Mouse (Mus musculus) layer of hippocampus, adult 2 months (tissue): ENCODE results near the gene Igf2bp3. TPM values are rescaled to one million over a fixed set of nuclear protein-coding genes. Genes with fewer than 3 reads are reported as not detected.

Experiments used
- DNase-seq, 2 experiments: peaks; one replicate each; pipeline ENCODE4 v3.0.0; 2022; ENCODE audit warnings: low spot score in 2 of 2
- H3K27ac ChIP-seq: fragments of 200-600 bp; 2 replicates; pipeline ENCODE4 v1.8.1; 2022
- H3K4me3 ChIP-seq: fragments of 200-600 bp; 2 replicates; pipeline ENCODE4 v1.8.1; 2022; ENCODE audit warnings: mild to moderate bottlenecking
- CTCF ChIP-seq: fragments of 200-600 bp; conservative IDR thresholded peaks from 2 replicates; pipeline ENCODE4 v1.8.1; 2022; ENCODE audit warnings: antibody characterized with exemption, mild to moderate bottlenecking, moderate library complexity
- total RNA-seq, 2 experiments: library from RNA; stranded (reverse); gene quantifications; 2 replicates each; pipeline ENCODE4 v1.2.3; 2021

Igf2bp3 gene
- total RNA-seq, 2 experiments from 2014 or later: not detected

DNA sequence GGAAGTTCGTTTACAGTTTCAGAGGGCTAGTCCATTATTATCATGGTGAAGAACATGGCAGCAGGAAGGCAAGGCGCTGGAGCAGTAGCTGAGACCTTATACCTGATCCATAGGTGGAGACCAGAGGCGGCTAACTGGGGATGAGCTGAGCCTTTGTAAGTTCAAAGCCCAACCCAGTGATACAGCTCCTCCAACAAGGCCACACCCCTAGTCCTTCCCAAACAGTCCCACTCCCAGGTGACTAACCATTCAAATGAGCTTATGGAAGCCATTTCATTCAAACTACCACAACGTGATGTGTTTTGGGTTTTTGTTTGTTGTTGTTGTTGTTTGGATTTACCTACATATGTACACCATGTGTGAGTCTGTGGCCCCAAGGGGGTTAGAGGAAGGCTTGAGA lies 20.2 kb downstream of the Igf2bp3 start:
- H3K27ac ChIP-seq: no peak overlapping the region
- no peak for DNase-seq
- no peak for TF ChIP-seq CTCF

DNA sequence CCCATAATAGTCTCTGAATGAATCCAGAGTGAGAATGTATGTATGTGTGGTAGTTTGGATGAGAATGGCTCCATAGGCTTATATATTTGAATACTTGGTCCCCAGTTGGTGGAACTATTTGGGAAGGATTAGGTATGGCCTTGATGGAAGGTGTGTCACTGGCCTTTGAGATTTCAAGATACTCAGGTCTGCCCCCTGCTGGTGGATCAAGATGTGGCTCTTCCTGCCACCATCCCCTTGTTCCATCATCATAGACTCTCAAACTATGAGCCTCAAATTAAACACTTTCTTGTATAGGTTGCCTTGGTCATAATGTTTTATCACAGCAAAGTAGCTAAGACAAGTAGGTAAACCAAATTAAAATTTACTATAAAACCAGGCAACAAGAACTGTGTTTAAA lies 25.4 kb downstream of the Igf2bp3 start:
- TF ChIP-seq CTCF: peak; percentile 78
- DNase-seq: no peak
- H3K4me3 ChIP-seq: no peak overlapping the region
- no peak overlapping the region for H3K27ac ChIP-seq

More for the DNA sequence above, 20.2 kb downstream of the Igf2bp3 start:
- H3K4me3 ChIP-seq: no peak overlapping the region

DNA sequence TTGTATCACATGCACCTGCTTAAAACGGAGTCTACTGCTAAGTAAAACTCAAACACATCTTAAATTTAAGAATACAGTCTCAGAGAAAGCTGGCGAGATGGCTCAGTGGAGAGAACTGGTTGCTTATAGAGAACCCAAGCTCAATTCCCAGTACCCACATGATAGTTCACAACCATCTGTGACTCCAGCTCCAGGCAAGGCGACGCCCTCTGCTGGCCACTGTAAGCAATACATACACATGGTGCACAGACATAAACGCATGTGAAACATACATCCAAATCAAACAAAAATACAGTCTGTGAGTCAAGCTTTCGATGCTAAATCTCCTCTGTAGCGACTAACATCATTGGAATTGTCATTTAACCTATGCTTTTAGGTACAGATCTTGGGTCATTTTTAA lies 27.5 kb downstream of the Igf2bp3 start:
- Histone ChIP-seq H3K4me3 (no peak overlapping the region), H3K27ac (no peak overlapping the region)
- TF ChIP-seq CTCF: peak; percentile 49
- no peak for DNase-seq

DNA sequence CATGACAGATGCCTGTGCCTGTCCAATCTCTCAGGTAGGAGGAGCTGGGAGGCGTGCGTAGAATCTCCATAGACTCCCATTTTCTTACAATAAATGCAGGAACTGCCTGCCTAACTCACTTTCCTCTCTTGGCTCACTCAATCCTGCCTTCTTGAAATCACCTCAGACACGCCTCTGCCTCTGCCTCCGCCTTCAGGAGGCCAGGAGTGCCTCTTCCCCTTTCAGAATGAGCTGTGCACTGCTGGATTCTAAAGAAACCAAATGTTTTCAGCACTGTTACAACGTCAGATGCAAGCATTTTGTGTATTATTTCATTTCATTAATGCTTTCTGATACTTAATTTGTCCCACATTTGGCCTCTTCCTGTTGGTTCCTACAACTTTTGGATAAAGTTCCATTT lies 38.7 kb downstream of the Igf2bp3 start:
- no peak overlapping the region for H3K4me3 ChIP-seq
- no peak for DNase-seq
- no peak for TF ChIP-seq CTCF
- H3K27ac ChIP-seq: no peak overlapping the region

DNA sequence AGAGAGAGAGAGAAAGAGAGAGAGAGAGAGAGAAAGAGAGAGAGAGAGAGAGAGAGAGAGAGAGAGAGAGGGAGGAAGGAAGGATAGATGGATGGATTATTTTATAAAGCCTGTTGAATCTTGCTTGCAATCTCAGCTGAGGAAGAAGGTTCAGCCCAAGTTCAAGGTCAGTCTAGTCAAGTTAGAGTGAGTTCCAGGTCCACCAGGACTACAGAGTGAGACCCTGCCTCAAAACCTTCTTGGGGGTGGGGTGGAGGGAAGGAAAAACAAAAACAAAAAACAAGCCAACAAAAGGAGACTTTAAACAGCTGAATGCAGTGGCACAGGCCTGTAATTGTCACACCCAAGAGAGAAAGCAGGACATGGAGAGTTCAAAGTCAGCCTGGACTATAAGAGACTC lies 40.1 kb downstream of the Igf2bp3 start:
- Histone ChIP-seq H3K27ac (no peak overlapping the region), H3K4me3 (no peak overlapping the region)
- DNase-seq: no peak
- no peak for TF ChIP-seq CTCF

DNA sequence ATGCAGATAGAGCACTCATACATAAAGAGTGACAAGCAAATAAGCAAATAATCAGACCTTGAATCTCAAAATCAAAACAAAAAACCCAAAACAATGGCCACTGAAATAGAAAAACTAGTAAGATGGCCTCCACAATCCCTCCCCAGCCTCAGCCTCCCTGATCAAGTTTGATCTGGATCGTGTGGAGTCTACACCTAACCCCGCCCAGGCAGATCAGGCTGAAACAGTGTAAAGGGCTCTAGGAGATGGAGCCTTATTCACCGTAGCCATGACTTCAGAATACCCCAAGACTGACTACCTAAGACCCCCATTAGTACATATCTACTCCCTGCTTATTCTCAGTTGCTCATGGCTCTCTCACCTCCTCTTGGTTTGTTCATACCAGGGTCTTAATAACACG lies 41.1 kb downstream of the Igf2bp3 start:
- Histone ChIP-seq H3K27ac (no peak overlapping the region), H3K4me3 (no peak overlapping the region)
- TF ChIP-seq CTCF: no peak
- no peak for DNase-seq

DNA sequence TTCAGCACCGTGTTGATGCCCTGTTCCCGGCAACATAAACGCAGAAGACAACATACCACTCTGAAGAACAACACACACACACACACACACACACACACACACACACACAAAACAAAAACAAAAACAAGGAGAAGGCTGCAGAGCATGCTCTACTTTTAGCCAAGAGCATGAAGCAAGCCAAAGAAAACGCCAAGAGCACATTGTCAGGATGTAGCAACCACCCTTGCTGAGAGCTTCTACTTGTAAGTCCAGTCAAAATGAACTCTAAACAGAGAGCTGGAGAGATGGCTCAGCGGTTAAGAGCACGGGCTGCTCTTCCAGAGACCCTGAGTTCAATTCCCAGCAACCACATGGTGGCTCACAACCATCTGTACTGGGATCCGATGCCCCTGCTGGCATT lies 41.5 kb downstream of the Igf2bp3 start:
- no peak overlapping the region for H3K27ac ChIP-seq
- no peak overlapping the region for H3K4me3 ChIP-seq
- no peak for TF ChIP-seq CTCF
- DNase-seq: no peak

DNA sequence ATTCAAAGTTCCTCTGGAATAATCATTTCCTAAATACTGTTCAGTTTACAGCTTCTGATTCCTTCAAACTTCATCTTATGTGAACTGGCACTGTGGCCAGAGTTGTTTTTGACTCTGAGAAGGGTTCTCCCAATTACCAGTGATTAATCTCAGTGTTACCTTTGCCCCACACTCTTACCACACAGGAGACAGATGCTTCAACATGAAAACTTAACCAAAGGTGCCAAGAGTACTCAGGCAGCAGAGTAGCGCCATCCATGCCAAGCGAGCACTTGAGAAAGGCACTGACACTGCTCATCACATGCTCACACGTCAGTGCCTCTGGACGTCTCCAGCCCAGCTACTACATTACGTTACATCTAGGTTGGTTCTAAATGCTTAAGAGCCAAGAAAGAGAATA lies 43.5 kb downstream of the Igf2bp3 start:
- no peak for TF ChIP-seq CTCF

DNA sequence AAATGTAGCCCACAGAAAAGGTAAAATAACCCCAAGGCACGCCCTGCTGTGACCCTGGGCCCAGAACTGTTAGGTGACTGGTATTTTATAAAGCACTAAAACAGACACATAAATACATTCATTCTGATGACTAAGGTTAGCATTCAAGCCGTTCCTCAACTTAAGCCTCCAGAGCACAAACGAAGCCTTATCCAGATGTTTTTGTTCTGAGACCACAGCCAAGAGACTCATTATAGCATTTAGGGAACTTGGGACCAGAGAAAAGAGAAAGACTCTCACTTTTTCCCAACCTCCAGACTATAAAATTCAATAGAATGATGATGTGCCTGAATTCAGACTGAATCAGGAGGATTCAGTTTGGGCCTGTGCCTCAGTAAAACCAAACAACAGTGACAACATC lies 46.1 kb downstream of the Igf2bp3 start:
- Histone ChIP-seq H3K27ac (no peak overlapping the region), H3K4me3 (no peak overlapping the region)
- DNase-seq: no peak
- TF ChIP-seq CTCF: no peak

More for the DNA sequence above, 43.5 kb downstream of the Igf2bp3 start:
- H3K4me3 ChIP-seq: no peak overlapping the region
- no peak for DNase-seq
- H3K27ac ChIP-seq: no peak overlapping the region

DNA sequence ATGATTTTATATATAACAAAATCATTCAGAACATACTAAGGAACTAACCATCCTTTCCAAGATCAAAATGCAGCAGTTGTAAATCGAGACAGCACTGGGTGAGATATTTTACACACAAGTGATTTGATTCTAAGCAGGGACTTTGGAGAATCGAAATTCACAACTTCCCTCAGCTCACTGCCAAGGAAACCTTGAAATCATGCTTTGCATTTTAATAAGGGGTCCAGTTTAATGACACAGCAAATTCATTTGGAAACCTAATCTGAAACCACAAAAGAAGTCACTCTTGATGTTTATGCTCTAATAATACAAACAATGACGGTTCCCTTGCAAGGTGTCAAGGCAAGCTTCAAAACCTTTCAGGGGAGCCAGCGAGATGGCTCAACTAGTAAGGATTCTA lies 47.4 kb downstream of the Igf2bp3 start:
- DNase-seq: no peak
- H3K27ac ChIP-seq: no peak overlapping the region
- no peak overlapping the region for H3K4me3 ChIP-seq
- TF ChIP-seq CTCF: no peak

DNA sequence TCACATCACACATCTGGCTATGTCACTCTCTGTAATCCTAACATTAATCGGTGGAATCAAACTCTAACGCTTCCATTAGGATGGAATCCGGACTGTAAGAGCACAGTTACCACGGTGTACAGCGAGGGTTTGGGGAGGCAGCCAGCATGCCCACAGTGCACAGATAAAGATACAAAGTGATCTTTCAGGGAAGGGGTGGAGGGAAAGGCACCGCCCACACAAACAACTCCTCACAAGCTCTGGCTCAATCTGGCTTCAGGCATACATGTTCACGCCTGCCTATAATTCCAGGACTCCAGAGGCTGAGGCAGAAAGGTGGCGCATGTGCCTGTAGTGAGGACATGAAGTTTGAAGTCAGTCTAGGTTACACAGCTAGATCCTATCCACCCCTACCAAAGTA lies 48.4 kb downstream of the Igf2bp3 start:
- Histone ChIP-seq H3K27ac (no peak overlapping the region), H3K4me3 (no peak overlapping the region)
- DNase-seq: no peak
- no peak for TF ChIP-seq CTCF

DNA sequence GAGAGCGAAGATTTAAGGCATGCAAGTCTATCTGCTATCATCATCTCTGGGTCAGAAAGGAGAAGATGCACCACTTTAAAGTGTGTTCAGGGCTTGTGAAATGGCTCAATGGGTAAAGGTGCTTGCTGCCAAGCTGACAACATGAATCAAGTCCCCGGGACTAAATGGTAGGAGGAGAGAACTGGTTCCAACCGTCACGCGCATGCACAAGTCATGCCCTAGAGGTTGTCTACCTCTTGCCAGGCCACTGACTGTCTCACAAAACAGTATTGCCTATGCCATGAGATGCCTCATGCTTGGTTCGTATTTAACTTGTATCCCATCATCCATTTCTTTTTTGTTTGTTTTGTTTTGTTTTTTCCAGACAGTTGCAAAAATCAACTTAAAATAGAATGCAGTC lies 48.9 kb downstream of the Igf2bp3 start:
- H3K4me3 ChIP-seq: no peak overlapping the region
- TF ChIP-seq CTCF: no peak
- no peak for DNase-seq

DNA sequence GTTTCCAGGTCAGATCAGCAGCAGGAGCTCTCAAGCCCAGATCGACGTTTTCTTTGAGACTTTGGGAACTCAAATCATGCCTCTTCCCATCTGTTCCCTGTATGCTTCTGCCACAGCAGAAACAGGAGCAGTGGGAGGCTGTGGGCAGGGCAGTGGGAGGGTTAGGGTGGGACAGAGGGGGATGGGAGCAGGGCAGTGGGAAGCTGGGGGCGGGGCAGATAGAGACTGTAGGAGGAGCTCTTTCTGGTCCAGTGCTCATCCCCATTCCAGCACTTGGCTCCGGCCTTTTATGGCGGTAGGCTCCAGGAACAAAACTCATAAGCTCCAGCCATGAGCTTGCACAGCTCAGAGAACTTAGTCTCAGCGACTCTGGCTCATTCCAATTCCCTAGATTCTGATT lies 49.7 kb downstream of the Igf2bp3 start:
- no peak overlapping the region for H3K4me3 ChIP-seq
- TF ChIP-seq CTCF: no peak
- no peak for DNase-seq
- H3K27ac ChIP-seq: no peak overlapping the region

More for the DNA sequence above, 48.9 kb downstream of the Igf2bp3 start:
- H3K27ac ChIP-seq: no peak overlapping the region

DNA sequence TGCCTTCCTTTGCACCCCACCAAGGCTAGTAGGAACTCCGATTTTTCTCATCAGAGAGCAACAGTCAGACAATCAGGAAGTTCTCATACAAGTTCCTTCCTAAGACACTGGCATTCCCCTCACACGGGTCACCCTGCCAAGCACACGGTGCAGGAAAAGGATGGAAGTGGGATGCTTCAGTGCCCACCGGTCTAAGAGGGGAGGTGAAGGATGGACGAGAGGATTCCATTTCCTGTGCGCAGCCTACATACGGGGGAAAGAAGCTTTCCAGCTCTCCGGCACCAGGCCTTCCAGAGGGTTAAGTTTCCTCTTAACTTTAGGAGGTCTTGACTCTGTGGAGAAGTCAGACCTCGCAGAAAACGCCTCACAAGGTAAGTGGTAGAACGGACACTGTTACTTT lies 50.1 kb downstream of the Igf2bp3 start:
- no peak overlapping the region for H3K4me3 ChIP-seq
- DNase-seq: no peak
- no peak for TF ChIP-seq CTCF
- H3K27ac ChIP-seq: no peak overlapping the region

DNA sequence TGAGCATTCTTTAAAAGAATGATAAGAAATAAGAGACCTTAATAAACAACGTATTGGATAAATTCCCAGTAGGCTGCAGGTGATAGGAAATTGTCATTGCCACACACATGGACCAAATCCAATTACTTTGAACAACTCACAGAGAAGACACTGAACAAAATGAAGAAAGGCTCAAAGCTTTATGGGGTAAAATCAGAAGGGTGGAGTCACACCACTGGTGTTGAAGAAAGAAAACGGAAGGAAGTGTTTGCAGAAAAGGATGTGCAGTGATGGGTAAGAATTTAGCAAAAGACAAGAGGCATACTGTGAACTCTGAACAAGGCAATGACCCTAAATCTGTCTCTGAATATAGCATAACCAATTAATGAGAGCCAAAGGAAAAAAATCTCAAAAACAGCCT lies 54.8 kb downstream of the Igf2bp3 start:
- H3K27ac ChIP-seq: no peak overlapping the region
- no peak for DNase-seq
- H3K4me3 ChIP-seq: no peak overlapping the region
- no peak for TF ChIP-seq CTCF
